12 mouse cellular contexts compared by ENCODE assay signal in the genomic region with DNA sequence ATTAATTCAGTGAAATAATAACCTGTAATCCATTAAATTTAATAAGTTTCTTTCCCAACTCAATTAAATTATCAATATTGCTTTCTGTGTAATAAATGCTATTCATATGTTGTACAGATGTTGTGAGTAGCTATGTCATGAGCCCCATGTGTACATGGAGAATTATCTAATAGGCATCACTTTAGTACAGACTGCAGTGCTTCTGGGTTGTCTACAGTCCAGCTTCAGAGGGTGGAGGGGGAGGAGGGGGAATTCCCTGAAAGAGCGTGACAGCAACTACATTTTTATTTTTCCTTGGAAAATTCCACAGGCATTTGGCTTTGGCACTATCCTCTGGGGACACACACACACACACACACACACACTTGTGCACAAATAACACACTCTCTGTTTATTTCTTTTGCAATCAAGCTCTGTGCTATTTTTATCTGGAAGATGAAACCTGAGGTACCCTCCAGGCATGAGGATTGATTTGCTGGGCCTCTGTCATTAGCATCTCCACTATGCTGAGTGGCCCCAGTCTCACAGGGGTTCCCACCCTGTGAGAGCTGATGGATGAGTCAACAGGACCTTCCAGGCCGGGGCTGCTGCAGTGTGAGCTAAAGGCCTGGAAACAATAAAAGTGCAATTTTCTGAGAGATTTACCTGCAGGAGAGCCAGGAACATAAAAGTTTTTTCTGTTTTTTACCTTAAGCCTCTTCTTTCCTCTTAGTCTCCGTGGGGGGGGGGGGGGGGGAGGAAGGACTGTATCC. TPM values are rescaled to one million over a fixed set of nuclear protein-coding genes. Genes with fewer than 3 reads are reported as not detected.
A peak's percentile ranks its signal among the peaks of the same experiment; 100 is the strongest.
DNase-seq lines count a peak whose midpoint lies in the region; ATAC-seq and TF ChIP-seq lines count a peak whose summit lies in the region.
"Had no signal": no experiment of that assay in that cellular context is flagged by ENCODE, and none has a peak within 500 bp of the region (broad histone marks: within the 10 kb centered on the region; RNA-seq: fewer than 3 reads in every experiment).

No protein-coding gene starts in this region.

- no peak overlapping the region for H3K4me2 ChIP-seq in lung, embryonic 16.5 days (ENCODE audit: low read depth, low read length)
- no peak overlapping the region for H3K4me2 ChIP-seq in embryonic facial prominence, embryonic 13.5 days
- no peak overlapping the region for H3K4me2 ChIP-seq in heart, embryonic 16.5 days (ENCODE audit: low read depth, low read length)
- no peak overlapping the region for H3K4me2 ChIP-seq in neural tube, embryonic 15.5 days
- H3K4me2 ChIP-seq: forebrain, embryonic 13.5 days; hindbrain, embryonic 15.5 days had no signal

- 0 out of 2 replicates have a peak, but pooled peaks cover 2% of the 10 kb centered on the region for H3K9me3 ChIP-seq in lung, embryonic 16.5 days (ENCODE audit: control insufficient read depth, low read length)
- H3K9me3 ChIP-seq in embryonic facial prominence, embryonic 13.5 days = no peaks in the 10 kb centered on the region
- no peaks in the 10 kb centered on the region; the same call in 1 of the 2 replicates for H3K9me3 ChIP-seq in heart, embryonic 16.5 days (replicated peaks; ENCODE audit: control insufficient read depth, low read length)
- no peaks in the 10 kb centered on the region for H3K9me3 ChIP-seq in neural tube, embryonic 15.5 days (replicated peaks)
- H3K9me3 ChIP-seq: forebrain, embryonic 13.5 days; hindbrain, embryonic 15.5 days had no signal

- 0 out of 2 replicates have a peak, but pooled peaks cover 2% of the 10 kb centered on the region for H3K4me1 ChIP-seq in lung, embryonic 16.5 days (replicated peaks; ENCODE audit: control insufficient read depth, insufficient read depth, low read length)
- 0 out of 2 replicates have a peak, but pooled peaks cover under 1% of the 10 kb centered on the region for H3K4me1 ChIP-seq in lung, adult 2 months (ENCODE audit: control insufficient read depth, insufficient read depth, low read length)
- H3K4me1 ChIP-seq in embryonic facial prominence, embryonic 13.5 days = peaks cover 11% of the 10 kb centered on the region
- H3K4me1 ChIP-seq in heart, embryonic 16.5 days (ENCODE audit: control insufficient read depth, insufficient read depth, low read length) = peaks cover 11% of the 10 kb centered on the region
- H3K4me1 ChIP-seq in neural tube, embryonic 15.5 days = peaks cover 11% of the 10 kb centered on the region; the same call in 1 of the 2 replicates
- H3K4me1 ChIP-seq: forebrain, embryonic 13.5 days had no signal

- H3K9ac ChIP-seq in lung, embryonic 16.5 days (ENCODE audit: low read length) = no peak overlapping the region
- H3K9ac ChIP-seq in embryonic facial prominence, embryonic 13.5 days = no peak overlapping the region
- no peak overlapping the region for H3K9ac ChIP-seq in heart, embryonic 16.5 days (ENCODE audit: low read length)
- H3K9ac ChIP-seq in neural tube, embryonic 15.5 days (replicated peaks) = no peak overlapping the region
- H3K9ac ChIP-seq: forebrain, embryonic 13.5 days; hindbrain, embryonic 15.5 days had no signal

- no peaks in the 10 kb centered on the region for H3K36me3 ChIP-seq in lung, embryonic 16.5 days (ENCODE audit: control insufficient read depth, insufficient read depth, low read length)
- H3K36me3 ChIP-seq in embryonic facial prominence, embryonic 13.5 days = no peaks in the 10 kb centered on the region
- no peaks in the 10 kb centered on the region for H3K36me3 ChIP-seq in heart, embryonic 16.5 days (ENCODE audit: control insufficient read depth, insufficient read depth)
- H3K36me3 ChIP-seq in neural tube, embryonic 15.5 days = no peaks in the 10 kb centered on the region
- H3K36me3 ChIP-seq: hindbrain, embryonic 15.5 days had no signal

- DNase-seq in lung, adult 2 months = no peak
- no peak for DNase-seq in ovary, postnatal 14 days (ENCODE audit: low spot score)
- DNase-seq: spleen, adult 18-20 months; thymus, postnatal 36 days had no signal

- WGBS in lung, embryonic 16.5 days = 29% methylated on average over 3 of the region's 3 CpGs
- 35% methylated on average over 3 of the region's 3 CpGs for WGBS in lung, adult 2 months
- 4% methylated on average over 2 of the region's 3 CpGs for WGBS in embryonic facial prominence, embryonic 13.5 days
- WGBS in heart, embryonic 16.5 days = 39% methylated on average over 2 of the region's 3 CpGs
- 19% methylated on average over 3 of the region's 3 CpGs for WGBS in neural tube, embryonic 15.5 days

- H3K27me3 ChIP-seq in lung, embryonic 16.5 days (ENCODE audit: control insufficient read depth, insufficient read depth, low read depth, low read length) = no peaks in the 10 kb centered on the region
- H3K27me3 ChIP-seq in embryonic facial prominence, embryonic 13.5 days = 0 out of 2 replicates have a peak, but pooled peaks cover 6% of the 10 kb centered on the region
- no peaks in the 10 kb centered on the region for H3K27me3 ChIP-seq in heart, embryonic 16.5 days (ENCODE audit: control insufficient read depth, insufficient read depth, low read length)
- no peaks in the 10 kb centered on the region for H3K27me3 ChIP-seq in neural tube, embryonic 15.5 days (replicated peaks)
- H3K27me3 ChIP-seq: forebrain, embryonic 13.5 days; hindbrain, embryonic 15.5 days; Patski had no signal

- no peak for TF ChIP-seq CTCF in lung, adult 2 months (IDR thresholded peaks at IDR 0.05; ENCODE audit: insufficient read depth, low read length)

- TF ChIP-seq POLR2A in lung, adult 2 months (IDR thresholded peaks at IDR 0.05; ENCODE audit: borderline replicate concordance, extremely low read depth, low read depth, low read length) = no peak

- H3K4me3 ChIP-seq in lung, embryonic 16.5 days (ENCODE audit: low read length) = no peak overlapping the region
- H3K4me3 ChIP-seq in lung, adult 2 months (replicated peaks; ENCODE audit: extremely low read depth, low read depth, low read length) = no peak overlapping the region
- no peak overlapping the region for H3K4me3 ChIP-seq in embryonic facial prominence, embryonic 13.5 days
- H3K4me3 ChIP-seq in heart, embryonic 16.5 days (ENCODE audit: low read length) = no peak overlapping the region
- no peak overlapping the region for H3K4me3 ChIP-seq in neural tube, embryonic 15.5 days (replicated peaks)
- H3K4me3 ChIP-seq: forebrain, embryonic 13.5 days; hindbrain, embryonic 15.5 days had no signal

- H3K27ac ChIP-seq in lung, embryonic 16.5 days (ENCODE audit: low read length) = no peak overlapping the region
- no peak overlapping the region for H3K27ac ChIP-seq in embryonic facial prominence, embryonic 13.5 days
- peak overlapping the region; percentile 46; the same call in 1 of the 2 replicates for H3K27ac ChIP-seq in heart, embryonic 16.5 days (ENCODE audit: low read length)
- H3K27ac ChIP-seq in neural tube, embryonic 15.5 days (replicated peaks) = 0 out of 2 replicates have a peak overlapping the region, but pooled peaks have one; percentile 48
- H3K27ac ChIP-seq: forebrain, embryonic 13.5 days; hindbrain, embryonic 15.5 days had no signal

- ATAC-seq in lung, embryonic 16.5 days (ENCODE audit: low read depth) = peak; percentile 36; the same call in 1 of the 2 replicates
- ATAC-seq in embryonic facial prominence, embryonic 13.5 days (ENCODE audit: insufficient number of reproducible peaks, insufficient read depth, low FRiP score, low TSS enrichment, low read depth) = peak; percentile 52; the same call in 1 of the 2 replicates
- no peak for ATAC-seq in heart, embryonic 16.5 days (replicated peaks; ENCODE audit: extremely low read depth, insufficient read depth, low FRiP score)
- ATAC-seq in neural tube, embryonic 15.5 days (ENCODE audit: low FRiP score) = no peak
- ATAC-seq in activated CD4-positive, CD25-positive, alpha-beta regulatory T cell, adult 4 months = no peak
- ATAC-seq: forebrain, embryonic 13.5 days; Patski had no signal

RNA-seq across cellular contexts. Expression of a gene that starts 23.2 kb away (rescaled TPM):
- 1.7 and 1.8 TPM in 2 replicates for polyA plus RNA-seq in lung, embryonic 16.5 days (2015; fragmentation: Nextera tagmentation; extraction: Ambion mirVana)
- 41.0 and 46.3 TPM in 2 replicates for polyA plus RNA-seq in lung, adult 2 months (2012; rRNA removed)
- 1.7 TPM in 2 replicates for polyA plus RNA-seq in embryonic facial prominence, embryonic 13.5 days (2015; fragmentation: Nextera tagmentation; extraction: Ambion mirVana)
- polyA plus RNA-seq in heart, embryonic 16.5 days (2015; fragmentation: Nextera tagmentation; extraction: Ambion mirVana) = 1.7 and 3.3 TPM in 2 replicates
- 3.6 and 3.8 TPM in 2 replicates for polyA plus RNA-seq in neural tube, embryonic 15.5 days (2015; fragmentation: Nextera tagmentation; extraction: Ambion mirVana)
- under 1 TPM in 1 of 2 experiments, not detected in 1; 0.08 TPM for polyA plus RNA-seq in activated CD4-positive, CD25-positive, alpha-beta regulatory T cell, adult 4 months (2017; shearing (Covaris generic))

Comparison
In these comparisons a context has a peak if more than half of its experiments do, and no peak if none do; other contexts are left out.
1. ATAC-seq: peak in lung, embryonic 16.5 days (single experiment) and embryonic facial prominence, embryonic 13.5 days (single experiment); none in heart, embryonic 16.5 days (single experiment), neural tube, embryonic 15.5 days (single experiment) and activated CD4-positive, CD25-positive, alpha-beta regulatory T cell, adult 4 months (single experiment).
2. H3K27ac ChIP-seq: peak in heart, embryonic 16.5 days (single experiment) and neural tube, embryonic 15.5 days (single experiment); none in lung, embryonic 16.5 days (single experiment) and embryonic facial prominence, embryonic 13.5 days (single experiment).